Mouse (Mus musculus): ENCODE measurements around the gene Foxp1.

Gene Foxp1

DNA sequence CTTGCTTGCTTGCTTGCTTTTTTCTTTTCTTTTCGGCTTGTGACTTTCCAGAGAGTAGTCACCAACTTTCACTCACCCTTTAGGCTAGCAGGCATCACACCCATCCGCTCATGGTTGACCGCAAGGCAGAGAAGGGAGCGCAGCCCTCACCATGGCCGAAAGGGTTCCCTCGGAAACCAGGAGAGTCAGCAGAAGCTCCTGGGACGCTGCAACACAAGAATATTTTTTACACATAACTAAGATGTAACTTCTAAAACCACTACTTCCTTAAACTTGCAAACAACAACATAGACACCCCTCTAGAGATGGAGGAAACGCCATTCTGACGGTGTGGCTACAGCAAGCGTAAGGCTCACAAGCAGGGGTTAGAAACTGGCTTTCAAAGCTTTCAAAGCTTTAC is 87.4 kb downstream of the Foxp1 start:
- DNase-seq: no peak

DNA sequence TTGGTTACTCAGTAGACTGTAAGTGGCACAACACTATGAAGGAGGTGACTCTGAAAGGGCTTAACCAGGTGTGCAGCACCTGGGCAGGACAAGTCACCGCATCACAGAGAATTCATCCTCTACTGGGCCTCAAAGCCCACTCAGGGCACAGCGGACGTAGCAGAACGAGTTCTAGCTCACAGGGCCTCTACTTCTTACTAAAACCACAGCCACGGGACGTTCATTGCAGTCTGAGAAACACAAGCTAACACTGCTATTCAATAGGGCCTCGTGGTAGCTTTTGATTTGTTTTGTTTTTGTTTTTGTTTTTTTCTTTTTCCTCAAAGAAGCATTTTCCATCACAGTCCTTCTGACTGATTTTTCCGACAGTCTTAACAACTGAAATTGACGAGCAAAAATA is 89.5 kb downstream of the Foxp1 start:
- DNase-seq: no peak

DNA sequence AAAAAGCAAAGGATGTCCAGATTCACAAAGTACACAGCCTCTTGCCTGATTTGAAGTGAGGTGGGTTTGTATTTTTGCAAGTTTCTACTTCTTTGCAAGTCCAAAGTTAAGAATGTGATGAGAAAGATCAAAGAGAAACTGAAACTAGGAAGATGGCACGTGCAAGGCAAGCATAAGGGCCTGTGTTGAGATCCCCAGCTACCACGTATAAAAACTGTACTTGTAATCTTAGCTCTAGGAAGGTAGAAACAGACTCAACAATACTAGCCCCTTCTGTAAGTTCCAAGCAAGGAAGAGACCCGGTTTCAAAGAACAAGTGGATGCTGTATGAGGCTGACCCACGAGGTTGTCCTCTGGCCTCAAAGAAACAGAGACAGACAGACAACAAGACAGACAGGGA is 90.6 kb downstream of the Foxp1 start:
- DNase-seq: no peak

DNA sequence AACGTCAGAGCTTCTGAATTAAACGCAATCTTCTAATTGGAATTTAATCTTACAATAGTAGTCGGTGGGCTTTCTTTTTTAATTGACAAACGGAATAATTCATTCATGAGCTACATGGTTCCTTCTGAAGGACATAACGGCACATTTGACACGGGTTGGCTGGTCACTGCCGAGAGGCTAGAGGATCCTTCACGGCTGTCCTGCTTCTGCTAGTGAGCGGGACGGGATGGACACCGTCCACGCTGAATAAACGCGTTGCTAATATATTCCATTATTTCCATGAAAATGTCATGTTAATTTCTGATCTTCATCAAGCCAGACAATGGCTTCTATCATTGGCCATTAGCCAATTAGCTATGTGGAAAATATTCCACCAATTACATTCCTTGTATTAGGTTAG is 92.0 kb downstream of the Foxp1 start:
- no peak for DNase-seq

DNA sequence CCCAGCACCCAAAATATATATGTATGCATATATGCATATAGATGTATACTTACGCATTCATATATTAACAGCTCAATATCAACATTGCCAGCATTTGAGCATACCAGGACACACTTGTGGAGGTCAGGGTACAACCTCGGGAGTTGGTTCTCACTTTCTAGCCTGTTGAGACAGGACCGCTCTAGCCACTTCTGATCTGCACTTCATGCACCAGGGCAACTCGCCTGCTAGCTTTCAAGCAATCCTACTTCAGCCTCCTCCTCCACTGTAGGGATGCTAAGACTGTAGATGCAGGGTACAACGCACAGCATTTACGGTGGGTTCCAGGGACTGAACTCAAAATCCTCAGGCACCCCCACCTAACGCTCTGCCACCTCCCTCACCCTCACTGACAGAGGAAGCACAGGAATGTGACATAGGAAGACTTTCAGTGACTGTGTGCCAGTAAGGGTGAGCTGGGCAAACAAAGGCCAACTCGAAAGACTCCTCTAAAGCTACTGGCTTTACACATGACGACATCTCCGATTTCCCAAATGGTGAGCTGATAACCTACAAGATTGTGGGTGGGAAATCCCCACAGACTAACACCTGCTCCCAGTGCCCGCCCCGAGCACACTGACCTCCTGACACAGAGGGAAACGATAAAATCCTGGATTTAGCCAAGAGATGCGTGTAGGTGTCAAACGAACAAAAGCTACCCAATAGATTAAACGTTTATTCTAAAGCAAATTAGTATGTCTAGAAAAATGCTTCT is 93.0 kb downstream of the Foxp1 start:
- no peak for DNase-seq

DNA sequence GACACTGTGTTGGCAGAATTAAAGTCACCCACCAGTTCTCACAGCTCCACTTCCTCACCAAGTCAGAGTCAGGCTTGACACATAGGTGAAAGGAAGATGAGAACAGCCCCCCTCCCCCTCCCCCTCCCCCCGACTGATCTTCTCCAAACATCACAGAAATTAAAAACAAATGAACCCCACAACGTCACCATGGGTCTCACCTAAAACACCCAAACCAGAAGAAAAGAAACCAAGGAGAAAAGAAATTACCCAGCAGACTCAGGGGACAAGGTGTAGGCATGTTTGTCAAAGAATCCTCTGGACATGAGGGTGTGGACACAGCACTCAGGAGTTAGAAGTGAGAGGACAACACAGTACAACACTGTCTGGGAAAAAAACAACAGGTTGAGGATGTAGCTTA is 93.6 kb downstream of the Foxp1 start:
- DNase-seq: no peak

DNA sequence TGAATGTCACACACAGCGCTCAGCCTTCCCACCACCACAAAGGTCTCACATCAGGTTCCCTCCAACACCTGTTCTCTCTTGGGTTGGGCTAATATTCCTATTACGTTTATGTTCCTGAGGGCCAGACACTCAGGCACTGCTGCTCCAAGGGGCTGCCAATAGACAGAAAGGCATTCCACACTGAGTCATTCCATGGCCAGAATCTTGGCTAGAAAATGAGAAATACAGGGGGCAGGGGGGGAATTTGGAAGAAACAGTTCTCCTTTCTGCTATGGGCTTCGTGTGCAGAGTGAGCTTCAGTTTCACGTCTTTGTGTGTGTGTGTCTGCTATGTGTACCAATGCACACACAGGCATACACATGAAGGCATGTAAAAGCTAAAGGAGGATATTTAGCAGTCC is 95.2 kb downstream of the Foxp1 start:
- no peak for DNase-seq

DNA sequence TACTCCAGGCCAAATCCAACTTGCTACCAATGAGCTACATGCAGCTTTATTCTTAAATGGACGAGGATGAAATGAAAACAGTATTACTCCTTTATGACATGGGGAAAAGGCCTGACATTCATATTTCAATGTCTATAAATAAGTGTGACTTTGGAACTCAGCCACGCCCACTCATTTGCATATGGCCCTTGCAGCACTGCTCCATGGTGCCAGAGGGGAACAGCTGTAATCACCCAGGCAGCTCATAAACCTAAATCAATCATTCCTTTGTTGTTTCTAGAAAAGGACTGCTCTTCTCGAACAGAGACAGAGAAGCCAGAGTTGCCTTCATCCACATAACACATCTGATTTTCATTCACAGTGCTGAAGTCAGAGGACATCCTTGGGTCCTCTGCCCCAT is 97.5 kb downstream of the Foxp1 start:
- no peak for DNase-seq

DNA sequence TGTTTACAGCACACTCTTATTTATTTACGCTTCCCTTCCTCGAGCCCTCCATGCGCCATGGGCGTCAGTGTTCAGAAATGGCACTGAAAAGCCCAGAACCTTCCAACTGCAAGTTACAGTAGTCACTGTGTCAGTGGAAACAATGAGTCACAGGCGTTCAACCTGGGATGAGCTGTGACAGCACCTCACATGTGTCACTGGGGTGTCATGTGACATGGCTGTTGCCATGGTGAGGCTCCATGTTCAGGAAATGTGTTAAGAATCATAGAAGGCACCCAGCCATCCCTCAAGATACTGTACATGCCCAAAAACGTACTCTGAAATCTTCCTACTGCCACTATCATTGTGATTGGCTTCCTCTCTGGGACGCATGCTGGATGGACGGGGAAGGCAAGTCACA is 101.9 kb downstream of the Foxp1 start:
- DNase-seq: no peak

DNA sequence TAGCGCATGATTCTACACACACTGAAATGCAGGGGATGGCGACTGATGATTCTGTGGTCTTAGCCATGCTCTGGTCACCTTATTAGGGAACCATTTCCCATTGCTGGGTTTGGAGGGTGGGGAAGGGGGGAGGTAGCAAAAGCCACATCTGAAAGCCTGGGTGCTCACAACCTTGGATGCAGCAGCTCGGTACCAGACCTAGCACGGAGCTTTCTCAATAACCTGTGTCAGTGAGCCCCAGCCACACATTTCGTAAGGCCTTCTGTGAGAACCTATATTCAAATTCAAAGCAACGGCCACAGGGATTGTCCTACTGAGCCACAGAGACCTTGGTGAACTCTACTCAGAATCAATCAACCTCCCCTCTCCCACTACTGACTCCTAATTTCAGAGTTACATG is 109.9 kb downstream of the Foxp1 start:
- DNase-seq: no peak

DNA sequence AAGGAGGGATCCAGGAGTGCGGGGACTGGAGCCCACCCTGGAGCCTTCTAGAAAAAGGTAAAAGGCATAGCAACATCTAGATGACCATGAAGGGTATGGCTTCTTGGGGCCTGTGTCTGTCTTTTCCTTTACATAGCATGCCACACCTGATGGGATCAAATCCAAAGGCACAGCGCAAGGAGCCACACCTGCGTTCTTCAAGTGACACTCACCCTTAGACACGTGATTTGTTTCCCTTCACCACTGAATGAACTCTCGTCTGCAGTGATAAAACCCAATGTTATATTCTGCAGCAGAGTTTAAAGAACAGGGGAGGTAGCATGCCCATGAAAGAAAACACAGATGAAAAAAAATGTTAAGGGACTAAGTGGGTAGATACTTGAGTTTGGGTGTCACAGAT is 112.9 kb downstream of the Foxp1 start:
- no peak for DNase-seq

DNA sequence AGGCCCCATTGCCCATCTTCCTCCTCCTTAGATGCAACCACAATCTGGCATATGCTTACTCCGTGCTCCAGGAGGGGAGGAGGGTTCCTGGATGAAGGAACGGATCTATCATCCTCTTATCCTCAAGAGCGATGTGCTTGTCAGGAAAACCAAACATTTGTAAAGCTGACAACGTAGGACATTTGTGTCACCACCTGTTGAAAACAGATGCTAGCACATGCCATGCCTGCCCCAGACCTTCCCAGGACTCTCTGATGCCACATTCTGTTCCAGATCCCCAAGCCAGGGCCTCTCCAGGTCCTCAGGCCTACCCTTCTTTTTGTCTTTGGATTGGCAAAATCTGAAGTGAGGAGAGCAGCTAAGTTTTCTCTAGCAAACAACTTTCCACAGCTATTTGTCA is 113.6 kb downstream of the Foxp1 start:
- DNase-seq: no peak

DNA sequence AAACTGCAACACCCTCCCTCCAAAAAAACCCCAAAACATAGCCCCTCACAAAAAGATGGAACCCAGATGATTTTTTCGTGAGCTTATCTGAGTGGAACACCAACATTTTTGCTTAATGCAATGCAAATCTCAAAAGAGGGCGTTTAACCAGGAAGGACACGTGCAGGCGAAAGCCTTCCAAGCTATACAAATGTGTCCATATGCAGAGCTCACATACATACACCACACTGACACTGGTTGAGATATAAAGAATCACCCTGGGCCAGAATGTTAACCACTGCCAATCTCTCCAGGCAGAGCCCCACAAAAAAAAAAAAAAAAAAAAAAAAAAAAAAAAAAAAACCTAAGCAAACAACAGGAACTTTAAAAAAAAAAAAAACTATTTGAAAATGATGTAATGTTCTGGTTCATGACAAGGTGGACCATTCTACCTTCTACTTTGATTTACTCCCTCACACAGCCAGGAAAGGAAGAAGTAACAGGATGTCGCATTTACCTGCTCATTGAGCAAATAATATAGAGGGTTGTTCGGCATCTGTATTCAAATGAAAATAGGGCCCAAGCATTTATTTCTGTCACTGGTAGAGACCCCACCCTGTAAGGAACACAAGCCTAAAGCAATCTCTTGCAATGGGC is 118.6 kb downstream of the Foxp1 start:
- DNase-seq: no peak

DNA sequence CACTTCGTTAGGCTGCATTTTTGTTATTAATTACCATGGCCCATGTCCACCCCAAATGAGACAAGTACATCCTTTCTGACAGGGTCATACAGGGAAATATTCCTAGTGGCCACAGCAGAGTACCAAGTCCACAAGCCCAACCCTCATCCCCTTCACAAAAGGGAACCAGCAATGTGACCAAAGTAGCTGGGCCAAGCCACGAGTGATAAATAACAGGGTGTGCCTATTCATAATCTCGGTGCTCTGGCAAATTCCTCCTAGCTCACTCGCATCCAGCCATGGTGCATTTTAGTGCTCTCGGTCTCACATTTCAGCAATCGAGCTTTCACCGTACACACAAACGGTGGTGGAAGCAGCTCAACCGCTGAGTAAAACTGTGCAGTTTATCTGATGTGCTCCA is 119.6 kb downstream of the Foxp1 start:
- no peak for DNase-seq

DNA sequence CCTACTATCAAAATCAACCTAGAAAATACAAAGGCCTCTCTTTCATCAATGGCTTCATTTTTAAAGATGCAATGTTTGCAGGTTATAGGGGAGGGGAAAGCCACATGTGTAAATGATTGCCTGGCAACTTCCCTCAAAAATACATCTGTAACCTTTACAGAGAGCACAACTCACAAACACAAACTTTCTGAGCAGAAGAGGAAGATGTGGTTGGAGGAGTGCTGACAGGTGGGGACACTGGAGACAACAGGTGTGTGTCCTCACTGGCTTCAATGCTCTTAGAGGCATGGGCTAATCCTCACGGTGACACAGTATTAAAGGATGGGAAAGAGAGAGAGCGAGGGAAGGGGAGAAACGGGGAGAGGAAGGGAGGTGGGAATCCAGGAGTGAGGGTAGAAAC is 120.2 kb downstream of the Foxp1 start:
- no peak for DNase-seq

DNA sequence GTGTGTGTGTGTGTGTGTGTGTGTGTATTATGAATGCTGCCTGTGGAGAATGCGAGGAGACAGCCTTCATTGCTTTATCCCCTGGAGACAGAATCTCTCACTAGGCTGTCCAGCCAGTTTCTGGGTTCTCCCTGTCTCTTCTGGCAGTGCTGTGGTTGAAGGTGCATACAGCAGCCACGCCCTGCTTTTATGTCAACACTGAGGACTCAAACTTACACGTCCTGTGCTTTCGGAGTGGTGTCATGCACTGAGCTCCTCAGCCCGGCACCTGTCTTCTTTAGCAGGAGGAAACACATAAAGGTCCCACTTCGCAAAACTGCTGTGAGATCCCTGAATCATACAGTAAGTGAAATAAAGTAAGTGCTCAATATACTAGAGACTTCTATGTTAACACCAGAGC is 120.7 kb downstream of the Foxp1 start:
- no peak for DNase-seq

DNA sequence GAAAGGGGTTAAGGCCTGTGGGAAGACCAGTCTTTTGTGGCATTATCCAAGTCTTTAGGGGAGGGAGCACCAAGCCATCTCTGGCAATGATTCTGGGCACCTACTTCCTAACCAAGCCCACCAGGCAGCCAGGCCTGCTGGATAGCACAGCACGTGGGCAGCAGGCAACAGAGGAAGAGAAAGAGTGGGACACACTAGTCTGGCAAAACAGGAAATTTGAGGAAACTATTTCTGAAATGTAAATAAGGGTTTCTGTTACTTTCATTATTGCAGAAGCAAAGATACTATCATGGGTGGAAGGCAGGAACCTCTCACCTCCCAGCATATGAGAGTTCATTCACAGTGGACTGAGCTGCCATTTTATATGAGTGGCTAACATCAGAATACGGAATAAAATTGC is 121.3 kb downstream of the Foxp1 start:
- DNase-seq: no peak

DNA sequence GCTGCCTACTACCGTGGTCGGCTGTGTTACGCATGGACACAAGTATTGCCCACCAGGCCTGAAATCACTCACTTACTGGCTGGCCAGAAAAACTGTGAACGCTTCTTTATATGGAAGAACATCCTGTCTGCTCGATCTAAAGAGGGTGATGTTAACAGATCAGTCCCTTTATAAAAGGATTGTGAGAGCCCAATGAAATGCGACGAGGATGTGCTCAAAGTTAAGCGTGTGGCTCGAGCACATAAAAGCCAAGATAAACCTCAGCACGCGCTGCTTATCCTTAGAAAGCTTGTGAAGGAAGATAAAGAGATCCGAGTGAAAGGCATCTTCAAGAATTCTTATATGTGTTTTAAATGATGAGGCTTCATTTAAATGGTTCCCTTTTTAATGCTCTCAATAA is 126.8 kb downstream of the Foxp1 start:
- DNase-seq: no peak

DNA sequence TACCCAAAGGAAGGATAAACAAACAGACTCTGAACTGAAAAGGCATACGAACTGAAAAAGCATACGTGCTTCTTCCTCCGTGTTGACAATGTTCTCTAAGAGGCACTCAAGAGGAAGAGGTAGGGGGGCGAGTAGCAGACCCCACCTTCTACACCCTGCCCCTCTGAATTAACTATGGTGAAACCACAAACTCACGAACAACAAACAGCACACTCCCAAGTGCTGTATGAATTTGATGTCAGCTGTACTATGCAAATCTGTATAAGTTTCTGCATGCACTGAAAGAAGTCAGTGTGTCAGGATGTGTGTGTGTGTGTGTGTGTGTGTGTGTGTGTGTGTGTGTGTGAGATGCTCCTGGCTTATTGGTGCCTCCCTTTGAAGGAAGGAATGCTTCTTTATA is 127.7 kb downstream of the Foxp1 start:
- no peak for DNase-seq

DNA sequence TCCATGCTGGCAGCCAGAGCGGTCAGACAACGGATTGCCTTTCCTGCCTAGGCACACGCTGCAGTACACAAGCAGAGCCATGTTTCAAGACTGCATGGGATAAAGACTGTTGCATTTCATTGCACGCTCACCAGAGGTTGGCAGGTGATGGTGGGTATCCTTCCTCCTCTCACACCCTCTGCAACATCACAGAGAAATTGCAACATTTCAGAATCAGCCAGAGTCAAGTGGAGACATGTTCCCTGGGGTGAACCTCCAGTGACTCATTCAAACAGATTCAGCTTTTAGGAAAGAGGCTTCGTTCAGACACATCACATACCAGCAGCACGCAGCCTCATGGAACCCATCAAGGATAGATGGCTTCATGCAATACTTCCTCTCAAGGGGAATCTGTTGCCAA is 130.0 kb downstream of the Foxp1 start:
- no peak for DNase-seq

DNA sequence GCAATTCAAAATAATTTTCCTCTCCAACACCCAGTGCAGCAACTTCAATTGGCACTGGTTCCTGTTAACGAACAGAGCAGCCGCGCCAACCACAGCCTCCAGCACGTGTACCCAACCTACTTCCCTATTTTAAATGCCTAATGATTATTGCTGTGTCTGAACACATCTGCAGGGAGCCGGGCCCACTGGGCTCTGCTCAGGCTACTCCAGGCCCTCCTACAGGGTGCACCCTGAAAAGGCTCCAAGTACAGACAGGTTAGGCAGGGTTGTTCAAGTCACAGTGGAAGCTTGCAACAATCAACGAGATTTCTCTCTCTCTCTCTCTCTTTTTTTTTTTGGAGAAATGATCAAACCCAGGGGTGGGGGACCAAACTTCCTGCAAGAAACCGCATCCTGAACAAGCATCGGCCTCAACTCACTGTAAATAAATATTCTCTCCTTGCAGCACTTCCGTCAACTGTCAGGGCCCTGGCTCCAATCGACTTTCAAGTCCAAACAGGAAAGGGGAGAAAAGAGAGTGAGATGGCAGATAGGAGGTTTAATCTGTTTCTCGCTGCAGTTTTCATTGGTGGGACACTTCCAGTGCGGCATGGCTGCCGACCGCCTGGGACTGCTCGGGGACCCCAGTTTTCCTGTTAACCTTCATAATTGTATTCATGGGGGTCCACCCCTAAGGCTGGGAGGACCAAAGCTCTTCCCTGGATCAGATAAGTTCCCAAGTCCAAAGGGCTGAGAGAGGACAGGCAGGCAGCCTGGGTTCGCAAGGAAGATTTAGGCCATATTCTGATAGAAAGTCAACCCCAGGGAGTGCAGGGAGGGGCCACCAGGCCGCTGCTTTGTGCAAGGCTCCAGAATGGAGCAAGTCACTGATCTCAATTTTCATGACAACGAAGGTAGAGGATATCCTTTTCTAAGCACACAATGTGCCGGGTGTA is 133.5 kb downstream of the Foxp1 start:
- DNase-seq: no peak

DNA sequence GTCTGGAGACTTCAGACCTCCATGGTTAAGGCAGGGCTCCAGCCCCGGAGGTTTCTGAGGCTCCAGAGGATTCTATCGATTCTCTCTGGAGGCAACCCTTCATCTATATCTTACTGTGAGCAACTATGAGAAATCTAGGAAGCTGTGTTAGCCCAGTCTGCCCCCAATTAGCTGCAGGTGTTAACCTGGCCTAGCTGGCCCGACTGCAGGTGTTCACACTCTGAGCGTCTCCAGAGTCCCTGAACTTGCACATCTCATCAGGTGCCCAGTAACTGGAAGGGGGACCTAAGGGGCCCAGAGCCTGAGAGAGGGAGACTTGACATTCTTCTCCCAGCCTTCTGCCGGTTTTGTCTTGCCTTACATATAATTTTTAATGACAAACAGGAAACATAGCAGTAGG is 134.5 kb downstream of the Foxp1 start:
- no peak for DNase-seq

DNA sequence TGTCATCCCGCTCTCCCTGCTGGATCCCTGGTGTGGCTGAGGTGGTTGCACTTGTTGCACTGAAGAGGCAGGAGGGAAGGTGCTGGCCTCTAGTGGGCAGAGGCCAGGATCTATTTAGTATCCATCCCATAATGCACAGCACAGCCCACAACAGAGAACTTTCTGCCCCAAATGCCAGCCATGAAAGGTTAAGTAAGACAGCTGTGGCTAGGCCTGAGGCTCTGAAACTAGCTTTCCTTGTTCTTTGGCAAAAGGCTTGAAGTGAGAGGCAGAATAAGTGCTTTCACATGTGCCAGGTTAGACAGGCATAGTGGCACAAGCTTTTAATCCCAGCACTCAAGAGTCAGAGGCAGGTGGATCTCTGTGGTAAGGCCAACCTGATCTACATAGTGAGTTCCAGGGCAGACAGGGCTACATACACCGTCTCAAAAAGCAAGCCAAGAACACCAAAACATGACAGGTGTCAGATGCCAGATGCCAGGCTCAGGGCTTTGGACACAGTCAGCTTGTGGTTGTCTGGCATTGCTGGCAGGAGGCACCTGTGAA is 137.4 kb downstream of the Foxp1 start:
- DNase-seq: no peak

Data from right cerebral cortex, postnatal 14 days (tissue).